Mouse (Mus musculus) heart, embryonic 16.5 days (tissue): ENCODE data around the gene Map3k5. TPM values are rescaled to one million over a fixed set of nuclear protein-coding genes. Genes with fewer than 3 reads are reported as not detected.

Experiments used
- ATAC-seq: fragments of 200-750 bp; cut with Nextera tagmentation; replicated peaks from 2 replicates; pipeline ENCODE4 v1.8.0; 2017; ENCODE audit warnings: moderate number of reproducible peaks; ENCODE audit not compliant: insufficient read depth, low FRiP score; ENCODE audit errors: extremely low read depth
- H3K27ac ChIP-seq: fragments of 300-500 bp; sonication (generic); 2 replicates; pipeline ENCODE4 v1.5.1; 2014; ENCODE audit warnings: mild to moderate bottlenecking, low read length, control low read depth, moderate library complexity
- H3K27me3 ChIP-seq: fragments of 300-500 bp; sonication (generic); 2 replicates; pipeline ENCODE4 v1.6.1; 2014; ENCODE audit warnings: low read length, mixed read lengths; ENCODE audit not compliant: control insufficient read depth, insufficient read depth
- H3K36me3 ChIP-seq: fragments of 300-500 bp; sonication (generic); 2 replicates; pipeline ENCODE4 v1.6.1; 2014; ENCODE audit not compliant: control insufficient read depth, insufficient read depth
- H3K4me1 ChIP-seq: fragments of 300-500 bp; sonication (generic); 2 replicates; pipeline ENCODE4 v1.6.1; 2014; ENCODE audit warnings: low read length, mixed read lengths; ENCODE audit not compliant: control insufficient read depth, insufficient read depth
- H3K4me2 ChIP-seq: fragments of 300-500 bp; sonication (generic); 2 replicates; pipeline ENCODE4 v1.6.1; 2014; ENCODE audit warnings: low read depth, mild to moderate bottlenecking, control low read depth, low read length
- H3K4me3 ChIP-seq: fragments of 300-500 bp; sonication (generic); 2 replicates; pipeline ENCODE4 v1.5.1; 2014; ENCODE audit warnings: mild to moderate bottlenecking, control low read depth, low read length
- H3K9ac ChIP-seq: fragments of 300-500 bp; sonication (generic); 2 replicates; pipeline ENCODE4 v1.6.1; 2014; ENCODE audit warnings: low read length, control low read depth
- H3K9me3 ChIP-seq: fragments of 300-500 bp; sonication (generic); replicated peaks from 2 replicates; pipeline ENCODE4 v1.6.1; 2016; ENCODE audit warnings: low read length; ENCODE audit not compliant: control insufficient read depth
- WGBS: fragments of 180-500 bp; shearing (Covaris S2); extraction: QIAGEN DNeasy Blood & Tissue Kit; methylation state at CpG from one replicate; pipeline ENCODE4 v1.1.7; 2014; 5-methylcytosine and 5-hydroxymethylcytosine counted together
- polyA plus RNA-seq: library from polyadenylated mRNA; unstranded; fragments of >200 nt; fragmentation: Nextera tagmentation; extraction: Ambion mirVana; gene quantifications from 2 replicates; pipeline ENCODE4 v1.2.1, GENCODE M21; 2015

The Map3k5 gene
- 2.8 and 3.0 TPM in 2 replicates for polyA plus RNA-seq

- Histone ChIP-seq H3K4me1 (peaks cover 22% of the 10 kb centered on the region), H3K27ac (peak within 1 kb of the TSS; percentile 95), H3K4me3 (peak within 1 kb of the TSS; percentile 90), H3K9me3 (no peaks in the 10 kb centered on the region), H3K4me2 (peak within 1 kb of the TSS; percentile 97), H3K27me3 (no peaks in the 10 kb centered on the region), H3K9ac (peak within 1 kb of the TSS; percentile 91), H3K36me3 (no peaks in the 10 kb centered on the region)
- under 1% methylated on average over 90 of the region's 95 CpGs for WGBS
- peak; percentile 41 for ATAC-seq
These were observed at the start of gene Map3k5 for GRCm38 (mm10) chr10:19934384-19935294. Map3k5 (plus strand) TSS chr10:19934472.

GRCm38 (mm10) chr10:19886249-19886648 lies 48.0 kb upstream of the Map3k5 start:
- H3K4me3 ChIP-seq, result no peak overlapping the region
- WGBS, result 63% methylated on average over 3 of the region's 3 CpGs
- no peak overlapping the region for H3K27ac ChIP-seq
- H3K4me2 ChIP-seq, result no peak overlapping the region
- H3K4me1 ChIP-seq, result no peaks in the 10 kb centered on the region
- no peaks in the 10 kb centered on the region for H3K27me3 ChIP-seq
- H3K9ac ChIP-seq, result no peak overlapping the region
- peaks cover 7% of the 10 kb centered on the region; the same call in 1 of the 2 replicates for H3K36me3 ChIP-seq
- ATAC-seq, result no peak
- H3K9me3 ChIP-seq, result no peaks in the 10 kb centered on the region

- no peak overlapping the region for H3K4me3 ChIP-seq
- H3K9me3 ChIP-seq, result no peaks in the 10 kb centered on the region
- no peak overlapping the region for H3K27ac ChIP-seq
- H3K9ac ChIP-seq, result no peak overlapping the region
- no peaks in the 10 kb centered on the region for H3K4me1 ChIP-seq
- 81% methylated on average over 3 of the region's 3 CpGs for WGBS
- H3K4me2 ChIP-seq, result no peak overlapping the region
- no peaks in the 10 kb centered on the region for H3K27me3 ChIP-seq
- no peak for ATAC-seq
- H3K36me3 ChIP-seq, result peaks cover 5% of the 10 kb centered on the region; the same call in 1 of the 2 replicates
These were observed 44.4 kb upstream of the Map3k5 start for GRCm38 (mm10) chr10:19889908-19890307.

- H3K4me2 ChIP-seq, result no peak overlapping the region
- WGBS, result 64% methylated on average over 3 of the region's 3 CpGs
- H3K4me3 ChIP-seq, result no peak overlapping the region
- H3K27ac ChIP-seq, result no peak overlapping the region
- no peaks in the 10 kb centered on the region for H3K27me3 ChIP-seq
- no peaks in the 10 kb centered on the region for H3K9me3 ChIP-seq
- no peak for ATAC-seq
- H3K4me1 ChIP-seq, result no peaks in the 10 kb centered on the region
- H3K36me3 ChIP-seq, result peaks cover 6% of the 10 kb centered on the region; the same call in 1 of the 2 replicates
- H3K9ac ChIP-seq, result no peak overlapping the region
These were observed 42.6 kb upstream of the Map3k5 start for GRCm38 (mm10) chr10:19891686-19892085.

- H3K4me3 ChIP-seq, result no peak overlapping the region
- no peaks in the 10 kb centered on the region for H3K27me3 ChIP-seq
- no peak overlapping the region for H3K9ac ChIP-seq
- H3K4me1 ChIP-seq, result no peaks in the 10 kb centered on the region
- H3K36me3 ChIP-seq, result 0 out of 2 replicates have a peak, but pooled peaks cover 6% of the 10 kb centered on the region
- WGBS, result 63% methylated on average over 6 of the region's 6 CpGs
- no peak overlapping the region for H3K4me2 ChIP-seq
- H3K9me3 ChIP-seq, result no peaks in the 10 kb centered on the region
- no peak overlapping the region for H3K27ac ChIP-seq
- ATAC-seq, result no peak
These were observed 41.1 kb upstream of the Map3k5 start for GRCm38 (mm10) chr10:19893146-19893545.

DNA sequence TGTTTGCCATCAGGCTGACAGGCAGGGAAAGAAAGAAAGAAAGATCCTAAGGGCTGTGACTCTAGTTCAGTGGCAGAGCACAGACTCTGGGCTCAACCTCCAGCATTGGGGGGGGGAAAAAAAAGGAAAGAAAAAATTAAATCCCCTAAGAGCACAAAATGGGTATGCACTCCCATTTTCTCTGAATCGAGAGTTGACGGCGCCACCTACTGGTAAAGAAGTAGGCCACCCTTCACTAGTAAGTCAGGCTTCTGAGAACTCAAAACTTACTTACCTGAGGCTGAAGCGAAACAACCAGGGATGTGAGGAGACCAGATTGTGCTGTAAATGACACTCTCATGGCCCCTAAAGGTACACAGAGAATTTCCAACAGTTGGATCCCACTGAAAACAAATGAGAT lies 40.3 kb upstream of the Map3k5 start:
- Histone ChIP-seq H3K4me1 (no peaks in the 10 kb centered on the region), H3K4me2 (no peak overlapping the region), H3K9ac (no peak overlapping the region), H3K27me3 (no peaks in the 10 kb centered on the region), H3K36me3 (0 out of 2 replicates have a peak, but pooled peaks cover 7% of the 10 kb centered on the region), H3K9me3 (no peaks in the 10 kb centered on the region), H3K4me3 (no peak overlapping the region), H3K27ac (no peak overlapping the region)
- ATAC-seq, result no peak
- WGBS, result 17% methylated on average over 4 of the region's 4 CpGs

DNA sequence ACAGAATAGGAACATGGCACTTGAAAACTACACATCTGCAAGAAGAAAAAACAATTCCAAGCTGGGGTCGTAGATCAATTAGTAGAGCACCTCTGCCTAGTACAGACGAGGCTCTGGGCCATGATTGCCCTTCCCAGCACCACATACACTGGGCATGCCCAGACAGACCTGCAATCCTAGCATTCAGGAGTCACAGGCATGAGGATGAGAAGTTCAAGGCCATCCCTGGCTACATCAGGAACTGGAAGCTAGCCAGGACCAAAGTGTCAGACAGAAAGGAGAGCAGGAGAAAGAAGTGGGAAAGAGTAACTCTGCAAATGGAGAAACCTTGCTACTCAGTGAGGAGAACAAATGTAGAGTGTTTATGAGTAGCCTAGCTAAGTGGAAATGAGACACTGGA lies 34.1 kb upstream of the Map3k5 start:
- H3K4me3 ChIP-seq, result no peak overlapping the region
- H3K4me1 ChIP-seq, result 0 out of 2 replicates have a peak, but pooled peaks cover 3% of the 10 kb centered on the region
- 67% methylated on average over 2 of the region's 2 CpGs for WGBS
- H3K9me3 ChIP-seq, result no peaks in the 10 kb centered on the region
- no peak for ATAC-seq
- peaks cover 8% of the 10 kb centered on the region; the same call in 1 of the 2 replicates for H3K36me3 ChIP-seq
- no peak overlapping the region for H3K27ac ChIP-seq
- H3K27me3 ChIP-seq, result no peaks in the 10 kb centered on the region
- no peak overlapping the region for H3K4me2 ChIP-seq
- no peak overlapping the region for H3K9ac ChIP-seq

GRCm38 (mm10) chr10:19901992-19902391 lies 32.3 kb upstream of the Map3k5 start:
- no peak for ATAC-seq
- 0 out of 2 replicates have a peak, but pooled peaks cover 5% of the 10 kb centered on the region for H3K4me1 ChIP-seq
- no peaks in the 10 kb centered on the region for H3K9me3 ChIP-seq
- peaks cover 6% of the 10 kb centered on the region; the same call in 1 of the 2 replicates for H3K36me3 ChIP-seq
- no peak overlapping the region for H3K9ac ChIP-seq
- WGBS, result 54% methylated on average over 7 of the region's 7 CpGs
- H3K4me3 ChIP-seq, result no peak overlapping the region
- no peak overlapping the region for H3K4me2 ChIP-seq
- no peaks in the 10 kb centered on the region for H3K27me3 ChIP-seq
- H3K27ac ChIP-seq, result no peak overlapping the region
